Mouse (Mus musculus) liver, embryonic 13.5 days (tissue): Measurements from ENCODE around the gene Spib. TPM values are rescaled to one million over a fixed set of nuclear protein-coding genes. Genes with fewer than 3 reads are reported as not detected.

Source experiments
- ATAC-seq: fragments of 200-750 bp; cut with Nextera tagmentation; 2 replicates; pipeline ENCODE4 v1.8.0; 2017; ENCODE audit warnings: low read depth, mild to moderate bottlenecking, moderate number of reproducible peaks, moderate library complexity
- DNase-seq: peaks from one replicate; pipeline ENCODE4 v3.0.0; 2022
- H3K27ac ChIP-seq: fragments of 300-500 bp; sonication (generic); 2 replicates; pipeline ENCODE4 v1.5.1; 2015; ENCODE audit warnings: moderate library complexity, mild to moderate bottlenecking, inconsistent platforms
- H3K27me3 ChIP-seq: fragments of 300-500 bp; sonication (generic); 2 replicates; pipeline ENCODE4 v1.6.1; 2015; ENCODE audit warnings: mild to moderate bottlenecking, inconsistent platforms
- H3K36me3 ChIP-seq: fragments of 300-500 bp; sonication (generic); 2 replicates; pipeline ENCODE4 v1.6.1; 2015; ENCODE audit warnings: mild to moderate bottlenecking, inconsistent platforms
- H3K4me1 ChIP-seq: fragments of 300-500 bp; sonication (generic); replicated peaks from 2 replicates; pipeline ENCODE4 v1.6.1; 2015; ENCODE audit warnings: inconsistent platforms
- H3K4me2 ChIP-seq: fragments of 300-500 bp; sonication (generic); 2 replicates; pipeline ENCODE4 v1.6.1; 2015; ENCODE audit warnings: inconsistent platforms, mild to moderate bottlenecking, moderate library complexity
- H3K4me3 ChIP-seq: fragments of 300-500 bp; sonication (generic); replicated peaks from 2 replicates; pipeline ENCODE4 v1.5.1; 2015; ENCODE audit warnings: mild to moderate bottlenecking, inconsistent platforms
- H3K9ac ChIP-seq: fragments of 300-500 bp; sonication (generic); 2 replicates; pipeline ENCODE4 v1.6.1; 2015; ENCODE audit warnings: mild to moderate bottlenecking, inconsistent platforms
- H3K9me3 ChIP-seq: fragments of 300-500 bp; sonication (generic); replicated peaks from 2 replicates; pipeline ENCODE4 v1.6.1; 2016; ENCODE audit warnings: inconsistent platforms
- WGBS: fragments of 180-500 bp; shearing (Covaris S2); methylation state at CpG from one replicate; pipeline ENCODE4 v1.1.7; 2015; ENCODE audit not compliant: insufficient replicate concordance; 5-methylcytosine and 5-hydroxymethylcytosine counted together
- polyA plus RNA-seq: library from polyadenylated mRNA; unstranded; fragments of >200 nt; fragmentation: Nextera tagmentation; extraction: Ambion mirVana; gene quantifications from 2 replicates; pipeline ENCODE4 v1.2.1, GENCODE M21; 2015

Gene Spib
- polyA plus RNA-seq, 1 experiment from 2014 or later: 0.08 TPM

DNA sequence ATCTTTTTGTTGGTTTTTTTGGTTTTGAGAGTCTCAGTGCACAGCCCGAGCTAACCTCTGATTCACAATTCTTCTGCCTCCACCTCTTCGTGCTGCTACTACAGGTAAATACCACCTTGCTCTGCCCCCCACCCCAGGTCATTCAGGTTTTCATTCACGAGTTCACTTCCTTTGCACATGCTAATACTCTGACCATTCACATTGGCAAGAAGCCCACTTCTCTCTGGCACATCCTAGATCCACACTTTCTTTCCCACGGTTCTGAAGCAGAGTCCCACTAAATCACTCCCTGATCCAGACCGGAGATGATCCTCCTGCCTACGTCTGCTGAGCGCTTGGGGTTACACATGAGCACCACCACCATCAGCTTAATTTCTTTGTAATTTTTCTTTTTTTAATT is 36.8 kb downstream of the Spib start:
- DNase-seq (no peak), ATAC-seq (no peak)
- H3K9me3 ChIP-seq: no peaks in the 10 kb centered on the region
- peak overlapping the region; percentile 95 for H3K4me2 ChIP-seq
- H3K9ac ChIP-seq: peak overlapping the region; percentile 86
- peak overlapping the region; percentile 96 for H3K27ac ChIP-seq
- H3K36me3 ChIP-seq: peaks cover 45% of the 10 kb centered on the region
- WGBS: 83% methylated on average over 7 of the region's 7 CpGs
- H3K27me3 ChIP-seq: peaks cover 15% of the 10 kb centered on the region
- H3K4me3 ChIP-seq: peak overlapping the region; percentile 78
- peaks cover 44% of the 10 kb centered on the region for H3K4me1 ChIP-seq

DNA sequence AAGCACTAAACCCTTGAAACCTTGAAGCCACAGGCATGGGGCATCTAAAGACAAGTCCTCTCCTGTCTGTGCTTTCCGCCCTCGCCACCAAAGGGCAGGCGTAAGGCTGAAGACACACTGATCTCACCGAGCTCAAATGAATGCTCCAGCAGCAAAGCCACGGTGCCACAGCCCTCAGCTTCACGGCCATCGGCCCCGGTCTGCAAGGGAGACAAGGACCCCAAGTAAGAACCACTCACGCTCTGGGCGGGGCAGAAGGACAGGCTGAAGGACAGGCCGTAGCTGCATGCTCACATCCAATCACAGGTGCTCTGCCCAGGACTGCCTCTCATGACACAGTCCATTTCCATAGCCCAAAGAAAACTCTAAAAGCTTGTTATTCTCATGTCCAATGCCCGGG is 37.2 kb downstream of the Spib start:
- Histone ChIP-seq H3K4me2 (peak overlapping the region; percentile 95), H3K27ac (no peak overlapping the region), H3K27me3 (peaks cover 11% of the 10 kb centered on the region), H3K9me3 (no peaks in the 10 kb centered on the region), H3K4me1 (peaks cover 44% of the 10 kb centered on the region), H3K9ac (peak overlapping the region; percentile 86; the same call in 1 of the 2 replicates), H3K4me3 (peak overlapping the region; percentile 78), H3K36me3 (peaks cover 49% of the 10 kb centered on the region)
- WGBS: 88% methylated on average over 12 of the region's 12 CpGs
- no peak for ATAC-seq
- no peak for DNase-seq

DNA sequence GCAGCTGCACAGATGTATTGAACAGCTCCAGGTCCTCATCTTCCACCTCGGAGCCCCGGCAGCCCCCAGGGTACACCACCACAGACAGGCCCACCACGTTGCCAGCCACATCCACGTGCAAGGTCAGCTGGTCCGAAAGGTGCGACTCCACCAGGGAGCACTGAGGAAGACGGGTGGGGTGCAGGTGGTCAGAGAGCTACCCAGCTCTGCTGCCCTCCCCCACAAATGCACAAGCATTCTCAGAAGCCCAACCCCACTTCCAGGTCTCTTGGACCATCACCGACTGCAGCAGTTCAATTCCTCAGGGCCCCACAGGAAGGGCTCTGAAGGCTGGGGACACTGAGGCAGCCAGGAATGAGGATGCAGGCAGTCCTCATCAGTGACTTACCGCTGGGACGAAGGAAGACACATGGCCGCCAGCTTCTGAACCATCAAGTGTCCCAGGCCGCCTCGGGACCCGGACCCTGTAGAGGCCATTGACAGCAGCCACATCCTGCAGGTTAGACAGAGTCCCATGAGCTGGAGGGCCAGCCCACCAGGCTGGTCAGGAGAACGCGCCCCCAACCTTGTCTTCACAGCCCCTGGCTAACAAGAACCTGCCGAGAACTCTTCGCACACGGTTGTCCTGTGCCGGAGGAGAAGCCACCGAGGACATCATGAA is 39.6 kb downstream of the Spib start:
- no peaks in the 10 kb centered on the region for H3K9me3 ChIP-seq
- no peak overlapping the region for H3K4me3 ChIP-seq
- peaks cover 63% of the 10 kb centered on the region for H3K36me3 ChIP-seq
- no peak overlapping the region for H3K9ac ChIP-seq
- no peak overlapping the region for H3K4me2 ChIP-seq
- no peak overlapping the region for H3K27ac ChIP-seq
- H3K4me1 ChIP-seq: peaks cover 31% of the 10 kb centered on the region
- ATAC-seq (no peak), DNase-seq (no peak)
- WGBS: 89% methylated on average over 21 of the region's 21 CpGs
- H3K27me3 ChIP-seq: no peaks in the 10 kb centered on the region

DNA sequence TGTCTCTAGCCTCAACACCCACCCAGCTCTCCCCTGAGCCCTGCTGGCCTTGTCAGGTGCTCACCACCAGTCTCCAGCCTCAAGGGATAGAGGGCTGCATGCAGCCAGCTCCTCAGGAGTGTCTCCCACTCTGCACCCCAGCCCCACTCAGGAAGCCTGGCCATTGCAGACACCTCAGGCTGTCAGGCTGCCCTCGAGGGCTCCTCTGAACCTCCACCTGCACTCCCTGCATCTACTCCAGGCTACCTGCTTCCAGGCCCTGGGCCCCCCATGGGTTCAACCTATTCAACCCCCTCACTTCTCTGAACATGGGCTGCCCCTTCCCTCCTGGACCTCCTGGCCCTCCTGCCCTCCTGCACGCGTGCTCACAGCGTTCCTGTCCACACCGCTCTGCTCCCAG is 40.5 kb downstream of the Spib start:
- no peak overlapping the region for H3K4me3 ChIP-seq
- WGBS: 87% methylated on average over 5 of the region's 5 CpGs
- DNase-seq: no peak
- peaks cover 63% of the 10 kb centered on the region for H3K36me3 ChIP-seq
- no peak overlapping the region for H3K9ac ChIP-seq
- H3K4me2 ChIP-seq: no peak overlapping the region
- no peaks in the 10 kb centered on the region for H3K9me3 ChIP-seq
- ATAC-seq: no peak
- no peaks in the 10 kb centered on the region for H3K27me3 ChIP-seq
- no peak overlapping the region for H3K27ac ChIP-seq
- peaks cover 23% of the 10 kb centered on the region for H3K4me1 ChIP-seq

DNA sequence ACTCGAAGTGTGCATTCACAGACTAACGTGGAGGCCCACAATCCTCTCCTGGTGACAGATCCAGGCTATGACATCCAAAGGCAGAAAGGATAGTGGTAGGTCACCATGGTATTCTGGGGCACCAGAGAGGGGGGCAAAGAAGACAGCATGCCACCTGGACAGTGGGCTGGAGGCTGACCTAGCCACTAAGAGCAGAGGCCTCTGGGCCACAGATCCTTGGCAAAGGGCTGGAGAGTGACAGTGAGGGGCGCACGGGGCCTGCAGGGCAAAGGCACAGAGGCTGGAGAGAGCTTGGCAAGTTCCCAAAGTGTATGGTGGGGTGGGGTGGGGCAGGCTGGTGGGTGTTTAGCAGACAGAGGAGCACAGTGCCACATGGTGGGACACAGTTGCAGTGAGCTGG is 41.6 kb downstream of the Spib start:
- no peak overlapping the region for H3K4me2 ChIP-seq
- no peak for ATAC-seq

DNA sequence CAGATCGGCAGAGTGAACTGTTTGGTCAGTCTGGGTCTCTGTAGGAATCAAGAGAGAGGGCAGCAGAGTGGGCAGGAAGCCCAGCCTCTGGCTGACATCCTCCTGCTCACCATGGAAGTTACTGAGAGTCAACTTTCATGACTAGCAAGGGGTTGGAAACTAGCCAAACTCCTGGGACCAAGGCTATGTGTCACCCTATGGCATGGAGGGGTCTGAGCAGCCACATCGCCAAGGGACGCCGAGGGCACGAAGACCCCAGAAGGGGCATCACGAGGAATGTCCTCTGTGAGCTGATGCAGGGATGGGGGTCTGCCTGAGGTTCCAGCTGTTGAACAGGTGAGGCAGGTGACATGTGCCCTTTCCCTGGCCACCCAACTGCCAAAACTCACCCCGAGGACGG is 43.3 kb downstream of the Spib start:
- Histone ChIP-seq H3K4me1 (peaks cover 16% of the 10 kb centered on the region), H3K36me3 (peaks cover 51% of the 10 kb centered on the region), H3K4me3 (no peak overlapping the region), H3K27ac (no peak overlapping the region), H3K27me3 (no peaks in the 10 kb centered on the region), H3K9ac (no peak overlapping the region), H3K9me3 (no peaks in the 10 kb centered on the region), H3K4me2 (no peak overlapping the region)
- ATAC-seq (no peak), DNase-seq (no peak)
- WGBS: 80% methylated on average over 8 of the region's 8 CpGs

More for the DNA sequence above, 41.6 kb downstream of the Spib start:
- Histone ChIP-seq H3K4me3 (no peak overlapping the region), H3K27ac (no peak overlapping the region), H3K9ac (no peak overlapping the region), H3K27me3 (no peaks in the 10 kb centered on the region), H3K36me3 (peaks cover 63% of the 10 kb centered on the region), H3K9me3 (no peaks in the 10 kb centered on the region), H3K4me1 (peaks cover 17% of the 10 kb centered on the region)
- 88% methylated on average over 4 of the region's 4 CpGs for WGBS
- no peak for DNase-seq

DNA sequence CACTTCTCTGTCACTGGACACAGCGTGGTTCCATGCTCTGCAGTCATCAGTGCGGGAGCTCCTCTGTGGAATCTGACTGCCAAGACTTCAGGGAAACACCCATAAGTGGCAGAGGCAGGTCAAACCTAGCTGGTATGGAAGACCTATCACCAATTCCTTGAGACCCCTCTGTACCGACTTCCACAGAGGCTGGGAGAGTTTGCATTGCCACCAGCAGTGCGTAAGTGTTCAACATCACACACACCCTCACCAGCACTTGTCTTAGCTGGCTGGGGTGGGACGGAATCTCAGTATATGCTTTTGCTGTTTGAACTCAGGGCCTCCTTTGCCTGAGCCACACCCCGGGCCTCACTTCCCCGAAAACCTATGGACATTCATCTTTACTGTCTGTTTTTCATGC is 43.9 kb downstream of the Spib start:
- no peak overlapping the region for H3K4me3 ChIP-seq
- 84% methylated on average over 7 of the region's 7 CpGs for WGBS

DNA sequence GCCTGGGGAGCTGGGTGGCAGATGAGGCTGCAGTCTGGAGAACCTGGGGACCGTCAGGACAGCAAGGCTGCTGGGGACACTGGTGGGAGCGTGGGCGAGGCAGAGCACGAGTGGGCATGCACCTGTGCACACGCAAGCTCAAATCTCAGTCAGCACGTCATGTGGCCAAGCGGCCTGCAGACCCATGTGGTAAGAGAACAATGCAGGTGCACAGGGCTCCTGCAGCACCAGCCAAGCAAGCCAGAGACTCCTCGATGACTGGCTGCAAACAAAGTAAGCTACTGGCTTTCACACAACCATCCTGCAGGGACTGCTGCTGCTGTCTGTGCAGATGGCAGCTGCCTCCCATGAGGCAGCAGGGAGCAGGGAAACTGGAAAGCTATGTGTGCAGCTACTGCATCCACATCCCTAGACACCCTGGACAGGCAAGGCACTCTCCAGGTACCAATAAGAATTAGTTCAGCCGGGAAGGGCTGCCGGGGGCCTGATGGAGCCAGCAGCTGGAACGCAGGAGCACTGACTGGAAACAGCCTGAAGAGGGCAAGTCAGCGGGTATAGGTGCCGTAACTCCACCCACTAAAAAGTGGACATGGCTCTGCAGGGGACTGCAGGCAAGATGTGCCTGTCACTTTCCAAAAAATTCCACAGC is 44.8 kb downstream of the Spib start:
- Histone ChIP-seq H3K4me3 (no peak overlapping the region), H3K36me3 (peaks cover 37% of the 10 kb centered on the region), H3K4me2 (no peak overlapping the region), H3K9ac (no peak overlapping the region), H3K27ac (no peak overlapping the region), H3K9me3 (no peaks in the 10 kb centered on the region), H3K27me3 (0 out of 2 replicates have a peak, but pooled peaks cover 4% of the 10 kb centered on the region), H3K4me1 (peaks cover 26% of the 10 kb centered on the region)
- ATAC-seq: no peak
- no peak for DNase-seq
- WGBS: 70% methylated on average over 13 of the region's 13 CpGs

More for the DNA sequence above, 43.9 kb downstream of the Spib start:
- H3K36me3 ChIP-seq: peaks cover 46% of the 10 kb centered on the region
- H3K27me3 ChIP-seq: no peaks in the 10 kb centered on the region
- H3K9ac ChIP-seq: no peak overlapping the region
- H3K27ac ChIP-seq: no peak overlapping the region
- DNase-seq: no peak
- H3K4me2 ChIP-seq: no peak overlapping the region
- H3K9me3 ChIP-seq: no peaks in the 10 kb centered on the region
- peaks cover 19% of the 10 kb centered on the region for H3K4me1 ChIP-seq
- ATAC-seq: no peak

DNA sequence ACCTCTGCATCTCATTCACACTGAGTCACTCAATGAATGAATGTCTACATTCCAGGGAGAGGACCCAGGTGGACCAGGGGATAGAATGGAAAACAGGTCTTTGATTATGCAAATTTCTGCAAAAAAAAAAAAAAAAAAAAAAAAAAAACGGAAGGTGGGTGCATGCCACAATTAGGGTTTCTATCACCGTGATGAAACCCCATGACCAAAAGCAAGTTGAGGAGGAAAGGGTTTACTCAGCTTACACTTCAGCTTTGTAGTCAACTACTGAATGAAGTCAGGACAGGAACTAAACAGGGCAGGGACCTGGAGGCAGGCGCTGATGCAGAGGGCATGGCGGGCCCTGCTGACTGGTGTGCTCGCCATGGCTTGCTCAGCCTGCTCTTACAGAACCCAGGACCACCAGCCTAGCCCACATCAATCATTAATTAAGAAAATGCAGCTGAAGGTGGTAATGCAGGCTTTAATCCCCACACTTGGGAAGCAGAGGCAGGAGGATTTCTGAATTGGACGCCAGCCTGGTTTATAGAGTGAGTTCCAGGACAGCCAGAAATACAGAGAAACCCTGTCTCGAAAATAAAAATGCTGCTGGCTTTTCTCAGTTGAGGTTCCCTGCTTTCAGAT is 46.2 kb downstream of the Spib start:
- Histone ChIP-seq H3K27ac (no peak overlapping the region), H3K4me2 (no peak overlapping the region), H3K27me3 (peaks cover 15% of the 10 kb centered on the region), H3K9ac (no peak overlapping the region), H3K4me3 (no peak overlapping the region), H3K36me3 (peaks cover 24% of the 10 kb centered on the region), H3K4me1 (peaks cover 38% of the 10 kb centered on the region), H3K9me3 (no peaks in the 10 kb centered on the region)
- no peak for ATAC-seq
- WGBS: 59% methylated on average over 7 of the region's 7 CpGs
- no peak for DNase-seq

DNA sequence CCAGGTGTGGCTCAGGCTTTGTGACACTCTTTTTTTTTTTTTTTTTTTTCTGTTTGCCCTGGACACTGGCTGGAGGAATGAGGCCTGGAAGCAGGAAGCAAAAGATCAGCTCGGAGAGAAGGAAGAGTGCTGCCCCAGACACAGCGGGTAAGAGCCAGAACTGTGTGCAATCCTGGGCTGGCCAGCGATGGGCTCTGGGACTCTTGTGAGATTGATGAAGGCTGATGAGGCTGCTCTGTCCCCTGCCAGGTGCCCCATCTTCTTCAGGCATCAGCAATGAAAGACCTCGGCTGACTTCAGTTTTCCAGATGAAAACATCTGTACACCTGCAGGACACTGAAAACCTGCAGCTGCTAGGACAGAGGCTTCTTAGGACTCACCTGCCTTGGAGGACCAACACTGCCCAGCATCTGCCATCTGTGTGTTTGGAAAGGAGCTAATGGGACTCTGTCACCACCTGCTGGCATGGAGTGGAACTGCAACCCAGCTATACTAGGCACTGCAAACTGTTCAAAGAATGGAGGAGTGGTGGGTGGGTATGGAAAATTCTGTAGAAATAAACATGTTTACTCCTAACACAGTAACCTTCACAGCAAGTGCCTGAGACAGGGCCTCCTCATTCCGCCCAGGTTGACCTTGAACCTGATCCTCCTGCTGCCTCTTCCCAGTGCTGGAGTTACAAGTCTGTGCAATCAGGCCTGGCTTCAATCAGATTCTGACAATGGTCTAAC is 46.9 kb downstream of the Spib start:
- H3K4me2 ChIP-seq: no peak overlapping the region
- H3K4me3 ChIP-seq: no peak overlapping the region
- peak; percentile 71 for DNase-seq
- WGBS: 29% methylated on average over 5 of the region's 5 CpGs
- peaks cover 22% of the 10 kb centered on the region for H3K27me3 ChIP-seq
- peaks cover 17% of the 10 kb centered on the region for H3K36me3 ChIP-seq
- H3K27ac ChIP-seq: peak overlapping the region; percentile 67
- ATAC-seq: peak; percentile 24; the same call in 1 of the 2 replicates
- no peaks in the 10 kb centered on the region for H3K9me3 ChIP-seq
- peak overlapping the region; percentile 22; the same call in 1 of the 2 replicates for H3K9ac ChIP-seq
- H3K4me1 ChIP-seq: peaks cover 45% of the 10 kb centered on the region

DNA sequence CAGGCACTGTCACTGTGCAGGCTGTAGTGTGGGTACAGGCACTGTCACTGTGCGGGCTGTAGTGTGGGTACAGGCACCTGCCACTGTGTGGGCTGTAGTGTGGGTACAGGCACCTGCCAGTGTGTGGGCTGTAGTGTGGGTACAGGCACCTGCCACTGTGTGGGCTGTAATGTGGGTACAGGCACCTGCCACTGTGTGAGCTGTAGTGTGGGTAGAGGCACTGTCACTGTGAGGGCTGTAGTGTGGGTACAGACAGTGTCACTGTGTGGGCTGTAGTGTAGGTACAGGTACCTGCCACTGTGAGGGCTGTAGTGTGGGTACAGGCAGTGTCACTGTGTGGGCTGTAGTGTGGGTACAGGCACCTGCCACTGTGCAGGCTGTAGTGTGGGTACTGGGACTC is 47.8 kb downstream of the Spib start:
- peaks cover 31% of the 10 kb centered on the region for H3K27me3 ChIP-seq
- no peak overlapping the region; the same call in 1 of the 2 replicates for H3K9ac ChIP-seq
- no peak for ATAC-seq
- no peak overlapping the region for H3K4me2 ChIP-seq
- WGBS: 94% methylated on average over 1 of the region's 1 CpGs
- no peak overlapping the region for H3K4me3 ChIP-seq
- H3K27ac ChIP-seq: peak overlapping the region; percentile 67
- no peak for DNase-seq
- H3K36me3 ChIP-seq: peaks cover 8% of the 10 kb centered on the region
- peaks cover 52% of the 10 kb centered on the region for H3K4me1 ChIP-seq
- H3K9me3 ChIP-seq: no peaks in the 10 kb centered on the region
